Mouse (Mus musculus) right cerebral cortex, postnatal 14 days (tissue): Measurements from ENCODE around the gene Tgif2.
"Not testable (repeated sequence)": the region's sequence is repeated elsewhere in the genome, so short reads cannot be mapped to it uniquely, and the experiment has no call there.

Experiments used
- DNase-seq: peaks from one replicate; pipeline ENCODE4 v3.0.0; 2022

Tgif2 gene

GRCm38 (mm10) chr2:156877726-156878125, 37.9 kb downstream of the Tgif2 start:
- DNase-seq: no peak

- DNase-seq: no peak
These were observed 39.7 kb downstream of the Tgif2 start for GRCm38 (mm10) chr2:156879541-156879940.

DNA sequence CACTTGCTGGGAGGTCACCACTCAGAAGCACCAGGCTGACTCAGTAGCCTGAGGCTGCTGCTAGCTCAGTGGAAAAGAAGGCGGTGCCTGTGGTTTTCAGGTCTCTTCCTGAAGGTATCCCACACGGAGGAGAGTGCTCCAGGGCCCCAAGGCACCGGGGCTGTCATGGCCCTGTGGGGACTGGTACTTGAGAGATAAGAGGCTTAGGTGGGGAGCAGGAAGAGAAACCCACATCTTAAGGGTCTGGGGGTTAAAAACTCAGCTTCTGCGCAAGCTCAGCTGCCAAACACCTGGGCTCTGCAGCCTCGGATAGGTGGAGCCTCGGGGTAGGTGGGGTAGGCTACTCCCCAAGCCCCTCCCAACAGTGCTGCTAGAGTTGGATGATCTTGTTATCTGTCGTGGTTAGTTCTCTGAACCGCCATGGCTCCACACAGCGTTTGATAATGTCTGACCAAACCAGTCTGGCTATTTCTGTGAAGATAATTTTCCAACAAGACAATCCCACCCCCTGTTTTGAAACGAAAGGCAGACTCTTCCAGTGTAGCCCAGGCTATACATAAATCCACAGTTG, 42.7 kb downstream of the Tgif2 start:
- no peak for DNase-seq

DNA sequence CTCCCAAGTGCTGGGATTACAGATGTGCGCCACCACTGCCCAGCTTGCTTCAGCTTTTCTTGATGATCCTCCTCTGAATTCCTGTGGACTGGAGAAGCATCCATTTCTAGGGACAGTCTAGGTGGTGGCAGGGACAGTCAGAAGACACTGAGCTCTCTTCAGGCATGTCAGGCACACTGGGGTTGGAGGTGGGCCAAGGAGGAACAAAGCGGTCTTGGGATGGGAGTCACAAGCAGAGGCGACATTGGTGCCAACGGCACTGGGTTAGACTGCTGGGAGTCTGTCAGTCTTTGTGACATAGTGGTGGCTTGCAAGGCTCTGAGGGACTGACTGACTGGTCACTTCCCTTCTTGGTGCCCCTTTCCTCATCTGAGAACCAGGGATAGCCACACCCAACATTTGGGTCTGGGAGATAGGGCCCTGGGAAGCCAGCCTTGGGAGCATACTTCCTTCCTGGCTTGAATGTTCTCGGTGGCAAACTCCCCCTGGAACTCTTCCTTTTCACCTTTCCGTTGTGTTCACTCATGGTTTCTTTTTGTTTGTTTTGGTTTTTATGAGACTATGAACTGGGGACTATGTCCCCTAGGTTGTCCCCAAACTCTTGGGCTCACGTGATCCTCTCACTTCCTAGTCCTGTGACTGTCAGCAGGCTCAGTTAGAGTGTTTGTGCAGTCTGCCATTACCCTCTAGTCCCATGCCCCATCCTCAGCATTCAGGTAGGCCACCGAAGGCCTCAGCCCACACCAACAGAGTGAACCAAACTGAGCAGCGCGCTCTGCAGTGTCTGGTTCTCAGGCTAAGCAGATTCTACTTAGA, 44.8 kb downstream of the Tgif2 start:
- peak; percentile 16 for DNase-seq

DNA sequence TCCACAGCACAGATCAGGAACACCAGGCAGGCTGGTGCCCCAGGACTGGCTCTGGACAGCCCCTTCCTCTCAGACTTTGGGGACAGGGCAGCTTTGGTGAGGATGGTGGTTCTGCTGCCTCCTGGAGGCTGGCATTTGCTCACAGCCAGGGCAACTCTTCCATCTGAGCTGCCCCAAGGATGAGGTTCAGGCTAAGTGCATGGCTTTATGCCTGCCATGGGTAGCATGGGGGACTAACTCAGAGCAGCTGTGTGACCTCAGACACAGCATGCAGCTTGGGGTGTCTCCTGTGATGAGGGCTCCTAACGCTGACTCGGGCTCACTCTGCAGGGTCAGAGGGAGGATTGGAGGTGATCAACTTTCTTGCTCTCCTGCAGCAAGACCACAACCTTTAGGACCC, 45.9 kb downstream of the Tgif2 start:
- not testable (repeated sequence) for DNase-seq

DNA sequence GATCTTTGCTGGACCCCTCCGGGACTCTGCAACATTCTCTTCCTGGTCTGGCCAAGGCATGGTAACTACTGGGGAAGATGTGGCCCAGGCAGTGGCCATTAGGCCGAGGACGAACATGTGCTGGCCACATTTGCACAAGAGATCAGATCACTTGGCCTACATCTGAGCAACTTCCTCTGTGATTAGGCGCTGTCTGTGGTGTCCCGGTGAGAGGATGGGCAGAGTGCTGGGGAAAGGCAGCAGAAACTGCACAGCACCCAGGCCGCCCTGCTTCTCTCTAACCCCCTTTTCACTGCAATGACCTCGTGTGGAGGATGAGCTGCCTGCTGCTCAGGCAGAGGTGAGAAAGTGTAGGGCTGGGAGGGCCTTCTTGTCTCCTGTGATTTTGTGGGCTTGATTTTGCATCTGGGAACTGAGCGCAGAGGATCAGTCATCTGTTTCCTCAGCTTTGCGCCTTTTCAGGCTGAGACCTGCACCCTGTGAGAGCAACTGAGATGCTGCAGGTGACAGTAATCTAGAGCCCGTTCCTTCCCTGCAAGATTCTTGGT, 46.4 kb downstream of the Tgif2 start:
- DNase-seq: no peak

DNA sequence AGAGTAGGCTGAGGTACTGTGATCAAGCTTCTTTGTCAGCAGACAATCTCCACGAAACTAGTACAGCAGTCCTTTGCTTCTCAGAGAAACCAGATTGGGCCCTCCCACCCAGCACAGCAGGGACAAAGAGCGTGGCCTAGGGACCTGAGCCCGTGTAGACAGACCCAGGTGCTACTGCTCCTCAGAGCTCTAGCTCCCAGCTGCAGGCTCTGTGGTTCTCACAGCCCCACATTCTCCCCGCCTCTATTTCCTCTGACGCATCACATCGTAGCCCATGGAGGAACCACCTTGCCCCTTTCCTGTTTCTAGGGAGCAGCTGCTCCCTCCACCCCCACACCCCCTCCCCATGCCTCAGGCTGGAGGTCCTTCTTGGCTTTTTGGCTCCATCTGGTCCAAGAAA, 47.2 kb downstream of the Tgif2 start, which contains the start of gene Sla2:
Gene Sla2, minus strand, starts transcription at position 176 of the 400 bp plus-strand sequence.
- no peak for DNase-seq

- DNase-seq: no peak
These were observed 48.7 kb downstream of the Tgif2 start for GRCm38 (mm10) chr2:156888490-156888889.

- no peak for DNase-seq
These were observed 52.4 kb downstream of the Tgif2 start for GRCm38 (mm10) chr2:156892240-156892639.

DNA sequence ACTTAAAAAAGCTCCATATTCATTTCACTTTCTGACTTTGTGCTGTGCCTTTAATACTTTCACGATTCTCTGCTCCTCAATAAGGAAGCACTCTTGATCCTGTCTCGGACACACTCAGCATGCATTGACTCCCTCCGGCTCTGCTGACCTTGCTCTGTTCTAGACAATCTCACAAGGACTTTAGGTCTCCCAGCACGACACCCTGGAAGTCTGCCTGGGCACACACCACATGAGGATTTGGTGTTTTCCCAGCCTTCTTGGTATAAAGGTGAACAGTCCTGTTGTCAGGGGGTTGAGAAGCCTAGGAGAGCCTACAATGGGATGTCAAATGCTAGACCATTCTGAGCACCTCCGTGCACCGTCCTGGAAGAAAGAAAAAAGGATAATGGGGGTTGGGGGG, 53.0 kb downstream of the Tgif2 start:
- no peak for DNase-seq

GRCm38 (mm10) chr2:156894496-156895265, 54.9 kb downstream of the Tgif2 start:
- DNase-seq: no peak

DNA sequence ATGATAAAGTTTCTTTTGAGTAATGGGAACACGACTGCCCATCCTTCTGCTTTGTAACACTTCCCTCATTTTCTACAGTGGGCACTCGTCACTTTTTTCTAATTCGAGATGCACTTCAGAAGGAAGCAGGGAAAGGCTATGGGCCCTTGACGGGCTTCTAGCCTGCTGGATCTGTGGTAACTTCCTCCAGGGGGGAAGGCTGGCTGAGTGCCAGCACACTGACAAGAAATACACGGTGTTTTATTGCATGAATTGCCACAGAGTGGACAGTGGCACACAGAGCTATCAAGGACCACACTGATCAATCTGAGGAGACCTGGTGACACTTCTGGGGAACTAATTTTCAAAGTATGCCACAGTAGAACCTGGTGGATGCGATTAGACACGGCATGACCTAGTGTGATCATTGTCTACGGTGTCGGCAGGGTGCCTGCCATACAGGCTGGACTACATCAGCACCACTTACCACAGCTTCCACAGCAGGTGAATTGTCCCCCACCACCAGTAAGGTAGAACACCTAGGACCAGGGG, 56.6 kb downstream of the Tgif2 start:
- no peak for DNase-seq

- DNase-seq: no peak
These were observed 57.2 kb downstream of the Tgif2 start for GRCm38 (mm10) chr2:156897034-156897433.

GRCm38 (mm10) chr2:156898374-156898773, 58.6 kb downstream of the Tgif2 start:
- no peak for DNase-seq

DNA sequence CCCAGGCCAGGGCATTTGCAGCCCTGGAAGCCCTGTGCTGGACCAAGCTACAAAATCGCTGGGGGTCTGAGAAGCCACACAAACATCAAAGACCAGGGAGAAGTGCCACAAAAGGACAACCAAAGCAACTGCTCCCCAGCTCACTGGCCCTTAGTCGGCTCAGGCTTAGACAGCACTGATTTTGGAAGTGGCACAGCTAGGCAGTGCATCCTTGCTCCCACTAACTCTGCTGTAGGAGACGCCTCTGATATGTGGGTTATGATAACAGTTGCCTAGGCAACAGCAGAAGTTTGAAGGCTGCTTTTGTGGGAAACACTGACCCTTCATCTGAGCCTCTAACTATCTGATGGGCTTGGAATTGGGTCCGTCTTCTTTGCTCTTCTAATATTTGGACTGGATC, 59.4 kb downstream of the Tgif2 start:
- DNase-seq: no peak

GRCm38 (mm10) chr2:156901344-156901743, 61.5 kb downstream of the Tgif2 start:
- no peak for DNase-seq

DNA sequence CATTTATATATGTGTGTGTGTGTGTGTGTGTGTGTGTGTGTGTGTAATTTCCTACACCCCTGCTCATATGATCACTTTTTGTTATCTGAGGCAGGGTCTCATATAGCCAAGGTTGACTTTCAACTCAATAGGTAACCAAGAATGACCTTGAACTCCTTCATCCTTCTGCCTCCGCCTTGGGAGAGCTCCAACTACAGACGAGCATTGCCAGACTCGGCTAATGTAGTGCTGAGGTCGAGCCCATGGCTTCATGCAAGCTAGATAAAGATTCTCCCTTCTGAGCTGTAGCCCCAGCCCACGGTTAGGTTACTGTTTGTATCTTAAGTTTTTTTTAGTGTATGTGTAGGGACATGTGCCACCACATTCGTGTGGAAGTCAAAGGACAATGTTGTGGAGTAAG, 62.1 kb downstream of the Tgif2 start:
- DNase-seq: no peak

DNA sequence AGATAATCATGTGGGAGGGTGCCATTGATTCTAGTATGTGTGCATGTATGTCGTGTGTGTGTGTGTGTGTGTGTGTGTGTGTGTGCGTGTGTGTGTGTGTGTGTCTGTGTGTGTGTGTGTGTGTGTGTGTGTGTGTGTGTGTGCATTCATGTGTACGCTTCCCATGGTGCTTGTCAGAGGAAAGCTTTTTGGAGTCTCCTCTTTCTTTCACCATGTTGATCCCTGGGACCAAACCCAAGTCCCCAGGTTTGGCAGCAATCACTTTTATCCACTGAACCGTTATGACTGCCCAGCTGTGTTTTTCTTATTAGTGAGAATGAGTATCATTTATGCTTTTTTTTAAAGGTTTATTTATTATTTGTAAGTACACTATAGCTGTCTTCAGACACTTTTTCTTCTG, 62.6 kb downstream of the Tgif2 start:
- not testable (repeated sequence) for DNase-seq

DNA sequence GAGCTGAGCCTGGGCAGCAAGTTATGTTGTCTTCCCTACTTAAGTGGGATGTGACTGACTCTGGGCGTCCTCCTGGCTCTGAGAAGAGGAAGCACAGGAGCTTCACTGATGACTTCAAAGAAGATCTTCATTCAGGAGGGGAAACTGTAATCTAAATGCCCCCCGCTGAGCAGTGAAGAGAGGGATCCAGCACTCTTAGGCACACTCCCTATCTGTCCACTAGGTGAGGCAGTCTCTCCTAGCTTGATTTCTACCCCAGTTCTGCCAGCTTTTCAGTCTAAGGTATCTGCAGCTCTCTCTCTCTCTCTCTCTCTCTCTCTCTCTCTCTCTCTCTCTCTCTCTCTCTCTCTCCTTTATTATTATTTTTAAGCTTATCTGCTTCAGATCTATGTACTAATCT, 63.6 kb downstream of the Tgif2 start:
- DNase-seq: no peak
